Mouse (Mus musculus) mouse trophoblast stem cell (cell line): ENCODE measurements at regions not wholly inside any gene's neighbourhood (a gene's known extent, or its start where the extent isn't known, plus 50 kb on each side); places are given as distances from the start of the nearest gene placed in this dataset.

ENCODE experiments used
- in situ Hi-C, 2 experiments: fragments of 300-500 bp; cut with MseI, MboI; formaldehyde crosslinking; loops; 2 replicates in 1 of 2; 3 replicates in 1 of 2; pipeline ENCODE4 v1.15.1; 2025

GRCm38 (mm10) chr19:54460426-54461170 lies 416.6 kb downstream of the Adra2a start:
- in situ Hi-C loops, result no loop called here

- in situ Hi-C loops, result no loop called here
These were observed 418.5 kb downstream of the Adra2a start for GRCm38 (mm10) chr19:54462480-54462879.

- in situ Hi-C loops, result no loop called here
These were observed 426.1 kb downstream of the Adra2a start for GRCm38 (mm10) chr19:54470034-54470433.

- in situ Hi-C loops, result no loop called here
These were observed 454.1 kb downstream of the Adra2a start for GRCm38 (mm10) chr19:54498066-54498465.

- in situ Hi-C loops, result no loop called here
These were observed 489.9 kb downstream of the Adra2a start for GRCm38 (mm10) chr19:54533858-54534257.

- in situ Hi-C loops, result no loop called here
These were observed 511.4 kb downstream of the Adra2a start for GRCm38 (mm10) chr19:54555351-54555750.

GRCm38 (mm10) chr19:54557984-54558383 lies 514.0 kb downstream of the Adra2a start:
- in situ Hi-C loops, result no loop called here

- in situ Hi-C loops, result no loop called here
These were observed 539.6 kb downstream of the Adra2a start for GRCm38 (mm10) chr19:54583574-54583973.

GRCm38 (mm10) chr19:54584687-54585237 lies 540.8 kb downstream of the Adra2a start:
- in situ Hi-C loops, result no loop called here

GRCm38 (mm10) chr19:54585326-54585725 lies 541.4 kb downstream of the Adra2a start:
- in situ Hi-C loops, result no loop called here

GRCm38 (mm10) chr19:54603345-54603744 lies 523.7 kb downstream of the Gpam start:
- in situ Hi-C loops, result no loop called here

- in situ Hi-C loops, result no loop called here
These were observed 521.7 kb downstream of the Gpam start for GRCm38 (mm10) chr19:54605346-54605745.

GRCm38 (mm10) chr19:54616924-54617323 lies 510.1 kb downstream of the Gpam start:
- in situ Hi-C loops, result no loop called here
